Mouse (Mus musculus) bone marrow macrophage, adult 2 months (primary cell): ENCODE data around the gene Fbxo21.

ENCODE experiments used
- CTCF ChIP-seq: IDR thresholded peaks from 2 replicates; pipeline ENCODE4 v1.5.1; 2012; ENCODE audit warnings: low read depth, mild to moderate bottlenecking, low read length, moderate library complexity
- POLR2A ChIP-seq: IDR thresholded peaks from 2 replicates; pipeline ENCODE4 v1.6.1; 2012; ENCODE audit warnings: mild to moderate bottlenecking, low read depth, low read length, borderline replicate concordance

GRCm38 (mm10) chr5:118057508-118058111, 81.1 kb downstream of the Fbxo21 start:
- TF ChIP-seq CTCF (no peak), POLR2A (no peak)
